Comparison of ENCODE assay signal across 8 mouse cellular contexts in genomic region chr16:91688023-91688618, GRCm38 (mm10). TPM values are rescaled to one million over a fixed set of nuclear protein-coding genes. Genes with fewer than 3 reads are reported as not detected.
DNase-seq lines count a peak whose midpoint lies in the region; ATAC-seq lines count a peak whose summit lies in the region.

No protein-coding gene starts in this region.

- no peak for DNase-seq in kidney, adult 18-20 months
- peak; percentile 52 for DNase-seq in embryonic facial prominence, embryonic 11.5 days (ENCODE audit: low spot score)
- DNase-seq in right cerebral cortex, adult 18-20 months, result no peak
- DNase-seq in MN1 (ENCODE audit: low spot score), result no peak
- DNase-seq in spleen, adult 12 weeks (ENCODE audit: low spot score), result no peak

- WGBS in kidney, embryonic 16.5 days, result 1% methylated on average over 51 of the region's 51 CpGs
- 2% methylated on average over 27 of the region's 51 CpGs for WGBS in embryonic facial prominence, embryonic 11.5 days
- 1% methylated on average over 51 of the region's 51 CpGs for WGBS in intestine, embryonic 16.5 days
- WGBS in neural tube, embryonic 13.5 days, result under 1% methylated on average over 51 of the region's 51 CpGs

- peak overlapping the region; percentile 59; the same call in 1 of the 2 replicates for H3K27ac ChIP-seq in kidney, embryonic 16.5 days (ENCODE audit: low read length)
- H3K27ac ChIP-seq in embryonic facial prominence, embryonic 11.5 days (replicated peaks; ENCODE audit: low read depth, low read length), result 0 out of 2 replicates have a peak overlapping the region, but pooled peaks have one; percentile 52
- H3K27ac ChIP-seq in intestine, embryonic 16.5 days (ENCODE audit: low read length), result peak overlapping the region; percentile 59
- H3K27ac ChIP-seq in neural tube, embryonic 13.5 days (replicated peaks), result peak overlapping the region; percentile 92

- peak overlapping the region; percentile 78 for H3K9ac ChIP-seq in kidney, embryonic 16.5 days (replicated peaks; ENCODE audit: low read length)
- peak overlapping the region; percentile 94 for H3K9ac ChIP-seq in embryonic facial prominence, embryonic 11.5 days (replicated peaks; ENCODE audit: low read length)
- peak overlapping the region; percentile 91 for H3K9ac ChIP-seq in intestine, embryonic 16.5 days (ENCODE audit: low read depth, low read length)
- peak overlapping the region; percentile 91 for H3K9ac ChIP-seq in neural tube, embryonic 13.5 days

- peaks cover 14% of the 10 kb centered on the region for H3K36me3 ChIP-seq in kidney, embryonic 16.5 days (ENCODE audit: insufficient read depth, low read length)
- no peaks in the 10 kb centered on the region; the same call in 1 of the 2 replicates for H3K36me3 ChIP-seq in embryonic facial prominence, embryonic 11.5 days (replicated peaks; ENCODE audit: control insufficient read depth, insufficient read depth, low read depth, low read length)
- H3K36me3 ChIP-seq in intestine, embryonic 16.5 days (ENCODE audit: control insufficient read depth, insufficient read depth, low read length), result peaks cover 3% of the 10 kb centered on the region; the same call in 1 of the 2 replicates
- H3K36me3 ChIP-seq in neural tube, embryonic 13.5 days, result peaks cover 28% of the 10 kb centered on the region

- peak; percentile 54 for ATAC-seq in kidney, embryonic 16.5 days (ENCODE audit: low FRiP score, low TSS enrichment)
- peak; percentile 46 for ATAC-seq in embryonic facial prominence, embryonic 11.5 days (replicated peaks; ENCODE audit: insufficient number of reproducible peaks, low FRiP score, low TSS enrichment, low read depth)
- ATAC-seq in intestine, embryonic 16.5 days, result peak; percentile 58
- ATAC-seq in neural tube, embryonic 13.5 days (ENCODE audit: low read depth), result peak; percentile 69

- H3K9me3 ChIP-seq in kidney, embryonic 16.5 days (ENCODE audit: low read length), result no peaks in the 10 kb centered on the region
- no peaks in the 10 kb centered on the region for H3K9me3 ChIP-seq in embryonic facial prominence, embryonic 11.5 days (replicated peaks; ENCODE audit: control insufficient read depth, low read length)
- H3K9me3 ChIP-seq in intestine, embryonic 16.5 days (ENCODE audit: control insufficient read depth, low read length), result no peaks in the 10 kb centered on the region
- no peaks in the 10 kb centered on the region for H3K9me3 ChIP-seq in neural tube, embryonic 13.5 days

- peak overlapping the region; percentile 68 for H3K4me3 ChIP-seq in kidney, embryonic 16.5 days (ENCODE audit: low read length)
- peak overlapping the region; percentile 86 for H3K4me3 ChIP-seq in embryonic facial prominence, embryonic 11.5 days (ENCODE audit: low read depth, low read length)
- H3K4me3 ChIP-seq in intestine, embryonic 16.5 days (ENCODE audit: low read length), result peak overlapping the region; percentile 90
- peak overlapping the region; percentile 85 for H3K4me3 ChIP-seq in neural tube, embryonic 13.5 days

- H3K4me2 ChIP-seq in kidney, embryonic 16.5 days (replicated peaks; ENCODE audit: low read depth, low read length), result peak overlapping the region; percentile 62
- H3K4me2 ChIP-seq in embryonic facial prominence, embryonic 11.5 days (ENCODE audit: low read depth, low read length), result peak overlapping the region; percentile 86
- H3K4me2 ChIP-seq in intestine, embryonic 16.5 days (ENCODE audit: low read depth, low read length), result peak overlapping the region; percentile 97
- peak overlapping the region; percentile 71 for H3K4me2 ChIP-seq in neural tube, embryonic 13.5 days

- H3K4me1 ChIP-seq in kidney, embryonic 16.5 days (ENCODE audit: insufficient read depth, low read length), result peaks cover 20% of the 10 kb centered on the region
- H3K4me1 ChIP-seq in embryonic facial prominence, embryonic 11.5 days (ENCODE audit: control insufficient read depth, insufficient read depth, low read length), result no peaks in the 10 kb centered on the region
- H3K4me1 ChIP-seq in intestine, embryonic 16.5 days (ENCODE audit: control insufficient read depth, insufficient read depth, low read length), result peaks cover 7% of the 10 kb centered on the region
- peaks cover 24% of the 10 kb centered on the region for H3K4me1 ChIP-seq in neural tube, embryonic 13.5 days (replicated peaks)

- no peaks in the 10 kb centered on the region for H3K27me3 ChIP-seq in kidney, embryonic 16.5 days (ENCODE audit: insufficient read depth, low read length)
- H3K27me3 ChIP-seq in embryonic facial prominence, embryonic 11.5 days (ENCODE audit: control insufficient read depth, insufficient read depth, low read length), result no peaks in the 10 kb centered on the region
- no peaks in the 10 kb centered on the region for H3K27me3 ChIP-seq in intestine, embryonic 16.5 days (replicated peaks; ENCODE audit: control insufficient read depth, insufficient read depth, low read length)
- H3K27me3 ChIP-seq in neural tube, embryonic 13.5 days, result no peaks in the 10 kb centered on the region

RNA-seq across cellular contexts. Expression of gene Donson, which starts 0.4 kb away (rescaled TPM):
- polyA plus RNA-seq in kidney, embryonic 16.5 days (2015; fragmentation: Nextera tagmentation; extraction: Ambion mirVana), result 21.5 and 22.6 TPM in 2 replicates
- 32.4 and 36.7 TPM in 2 replicates for polyA plus RNA-seq in embryonic facial prominence, embryonic 11.5 days (2014; fragmentation: Nextera tagmentation; extraction: Ambion mirVana)
- 12.0 and 12.2 TPM in 2 replicates for polyA plus RNA-seq in intestine, embryonic 16.5 days (2015; fragmentation: Nextera tagmentation; extraction: Ambion mirVana)
- polyA plus RNA-seq in neural tube, embryonic 13.5 days (2015; fragmentation: Nextera tagmentation; extraction: Ambion mirVana), result 19.1 and 20.5 TPM in 2 replicates

RNA-seq across cellular contexts. Expression of gene Cryzl1, which starts 40.7 kb away (rescaled TPM):
- polyA plus RNA-seq in kidney, embryonic 16.5 days (2015; fragmentation: Nextera tagmentation; extraction: Ambion mirVana), result 73.9 and 80.8 TPM in 2 replicates
- polyA plus RNA-seq in embryonic facial prominence, embryonic 11.5 days (2014; fragmentation: Nextera tagmentation; extraction: Ambion mirVana), result 66.7 and 76.4 TPM in 2 replicates
- polyA plus RNA-seq in intestine, embryonic 16.5 days (2015; fragmentation: Nextera tagmentation; extraction: Ambion mirVana), result 66.9 and 69.4 TPM in 2 replicates
- polyA plus RNA-seq in neural tube, embryonic 13.5 days (2015; fragmentation: Nextera tagmentation; extraction: Ambion mirVana), result 91.5 and 93.0 TPM in 2 replicates

RNA-seq across cellular contexts. Expression of gene Son, which starts 40.8 kb away (rescaled TPM):
- polyA plus RNA-seq in kidney, embryonic 16.5 days (2015; fragmentation: Nextera tagmentation; extraction: Ambion mirVana), result 100.0 and 111 TPM in 2 replicates
- 135 and 143 TPM in 2 replicates for polyA plus RNA-seq in embryonic facial prominence, embryonic 11.5 days (2014; fragmentation: Nextera tagmentation; extraction: Ambion mirVana)
- polyA plus RNA-seq in intestine, embryonic 16.5 days (2015; fragmentation: Nextera tagmentation; extraction: Ambion mirVana), result 69.8 and 76.6 TPM in 2 replicates
- polyA plus RNA-seq in neural tube, embryonic 13.5 days (2015; fragmentation: Nextera tagmentation; extraction: Ambion mirVana), result 125 and 129 TPM in 2 replicates

RNA-seq across cellular contexts. Expression of gene Itsn1, which starts 41.0 kb away (rescaled TPM):
- 24.3 and 25.7 TPM in 2 replicates for polyA plus RNA-seq in kidney, embryonic 16.5 days (2015; fragmentation: Nextera tagmentation; extraction: Ambion mirVana)
- polyA plus RNA-seq in embryonic facial prominence, embryonic 11.5 days (2014; fragmentation: Nextera tagmentation; extraction: Ambion mirVana), result 36.5 and 40.1 TPM in 2 replicates
- 10.5 and 13.1 TPM in 2 replicates for polyA plus RNA-seq in intestine, embryonic 16.5 days (2015; fragmentation: Nextera tagmentation; extraction: Ambion mirVana)
- polyA plus RNA-seq in neural tube, embryonic 13.5 days (2015; fragmentation: Nextera tagmentation; extraction: Ambion mirVana), result 60.4 and 62.5 TPM in 2 replicates

RNA-seq across cellular contexts. Expression of gene Gart, which starts 41.4 kb away (rescaled TPM):
- polyA plus RNA-seq in kidney, embryonic 16.5 days (2015; fragmentation: Nextera tagmentation; extraction: Ambion mirVana), result 120 and 129 TPM in 2 replicates
- 113 and 117 TPM in 2 replicates for polyA plus RNA-seq in embryonic facial prominence, embryonic 11.5 days (2014; fragmentation: Nextera tagmentation; extraction: Ambion mirVana)
- polyA plus RNA-seq in intestine, embryonic 16.5 days (2015; fragmentation: Nextera tagmentation; extraction: Ambion mirVana), result 85.2 and 99.7 TPM in 2 replicates
- 62.1 and 66.1 TPM in 2 replicates for polyA plus RNA-seq in neural tube, embryonic 13.5 days (2015; fragmentation: Nextera tagmentation; extraction: Ambion mirVana)
